Mouse (Mus musculus) E14TG2a.4 (cell line): Measurements from ENCODE around the gene Dctn1.

Experiments
- H3K27me3 ChIP-seq: 2 replicates; pipeline ENCODE4 v1.6.1; 2014; ENCODE audit warnings: low read length, control low read depth; ENCODE audit not compliant: insufficient read depth
- H3K36me3 ChIP-seq: 2 replicates; pipeline ENCODE4 v1.6.1; 2014; ENCODE audit warnings: low read length, control low read depth; ENCODE audit not compliant: insufficient read depth
- H3K4me1 ChIP-seq: replicated peaks from 2 replicates; pipeline ENCODE4 v1.6.1; 2014; ENCODE audit warnings: low read depth, low read length, control low read depth
- H3K4me3 ChIP-seq: replicated peaks from 2 replicates; pipeline ENCODE4 v1.5.1; 2014; ENCODE audit warnings: mild to moderate bottlenecking, low read length
- H3K9me3 ChIP-seq: 2 replicates; pipeline ENCODE4 v1.6.1; 2014; ENCODE audit warnings: low read length, control low read depth
- CTCF ChIP-seq: conservative IDR thresholded peaks from 2 replicates; pipeline ENCODE4 v1.5.1; 2014; ENCODE audit warnings: low read length
- NANOG ChIP-seq: IDR thresholded peaks from 2 replicates; pipeline ENCODE4 v1.6.1; 2014; ENCODE audit warnings: borderline replicate concordance, low read length, mixed read lengths
- POU5F1 ChIP-seq: IDR thresholded peaks from 2 replicates; pipeline ENCODE4 v1.6.1; 2014; ENCODE audit warnings: low read length, borderline replicate concordance

Dctn1 gene

GRCm38 (mm10) chr6:83246750-83247149, 81.0 kb downstream of the Dctn1 start:
- Histone ChIP-seq H3K27me3 (peaks cover 13% of the 10 kb centered on the region), H3K36me3 (no peaks in the 10 kb centered on the region), H3K4me1 (0 out of 2 replicates have a peak, but pooled peaks cover 6% of the 10 kb centered on the region), H3K9me3 (no peaks in the 10 kb centered on the region), H3K4me3 (no peak overlapping the region)
- TF ChIP-seq NANOG (no peak), POU5F1 (no peak), CTCF (no peak)

- Histone ChIP-seq H3K4me3 (no peak overlapping the region), H3K9me3 (no peaks in the 10 kb centered on the region), H3K27me3 (peaks cover 12% of the 10 kb centered on the region), H3K4me1 (0 out of 2 replicates have a peak, but pooled peaks cover 6% of the 10 kb centered on the region), H3K36me3 (no peaks in the 10 kb centered on the region)
- no peak for TF ChIP-seq NANOG
- TF ChIP-seq POU5F1: no peak
- no peak for TF ChIP-seq CTCF
Observed at GRCm38 (mm10) chr6:83247153-83247552, 81.4 kb downstream of the Dctn1 start.
